Mouse (Mus musculus) right cerebral cortex, postnatal 36 days (tissue): ENCODE measurements around the gene Mmel1.

ENCODE experiments used
- DNase-seq, 2 experiments: peaks; one replicate each; pipeline ENCODE4 v3.0.0; 2022; ENCODE audit warnings: low spot score in 2 of 2, mixed read lengths in 1 of 2

Mmel1 gene

GRCm38 (mm10) chr4:154869440-154869839, at the start of gene Mmel1:
TSS of gene Mmel1 (plus strand) at chr4:154869585.
- no peak for DNase-seq

- no peak for DNase-seq
Measured at GRCm38 (mm10) chr4:154825662-154826061, 43.7 kb upstream of the Mmel1 start.

- DNase-seq = no peak
Measured at GRCm38 (mm10) chr4:154826224-154826623, 43.2 kb upstream of the Mmel1 start.

- no peak for DNase-seq
Measured at GRCm38 (mm10) chr4:154827181-154827580, 42.2 kb upstream of the Mmel1 start.

- no peak for DNase-seq
Measured at GRCm38 (mm10) chr4:154827861-154828610, 41.3 kb upstream of the Mmel1 start.

GRCm38 (mm10) chr4:154831915-154832573, 37.3 kb upstream of the Mmel1 start:
- DNase-seq = no peak

GRCm38 (mm10) chr4:154836183-154836915, 33.0 kb upstream of the Mmel1 start:
- DNase-seq = no peak

- no peak for DNase-seq
Measured at GRCm38 (mm10) chr4:154837170-154837569, 32.2 kb upstream of the Mmel1 start, which contains the start of gene Ttc34. TSS of gene Ttc34 (plus strand) at chr4:154837459.

- DNase-seq = no peak
Measured at GRCm38 (mm10) chr4:154838741-154839140, 30.6 kb upstream of the Mmel1 start.

- no peak for DNase-seq
Measured at GRCm38 (mm10) chr4:154839406-154839805, 30.0 kb upstream of the Mmel1 start.

- DNase-seq = no peak
Measured at GRCm38 (mm10) chr4:154852696-154853095, 16.7 kb upstream of the Mmel1 start.

- DNase-seq = no peak
Measured at GRCm38 (mm10) chr4:154853881-154854280, 15.5 kb upstream of the Mmel1 start.

GRCm38 (mm10) chr4:154854676-154855345, 14.6 kb upstream of the Mmel1 start:
- no peak for DNase-seq

- peak; percentile 89 to 94 for DNase-seq
Measured at GRCm38 (mm10) chr4:154855721-154856479, 13.5 kb upstream of the Mmel1 start.

- no peak for DNase-seq
Measured at GRCm38 (mm10) chr4:154856480-154856837, 12.9 kb upstream of the Mmel1 start.

GRCm38 (mm10) chr4:154856882-154857281, 12.5 kb upstream of the Mmel1 start:
- no peak for DNase-seq

- DNase-seq = no peak
Measured at GRCm38 (mm10) chr4:154857366-154858240, 11.8 kb upstream of the Mmel1 start.

GRCm38 (mm10) chr4:154858601-154859000, 10.8 kb upstream of the Mmel1 start:
- no peak for DNase-seq

- no peak for DNase-seq
Measured at GRCm38 (mm10) chr4:154861967-154862366, 7.4 kb upstream of the Mmel1 start.

- DNase-seq = no peak
Measured at GRCm38 (mm10) chr4:154863436-154863935, 5.9 kb upstream of the Mmel1 start.
